Mouse (Mus musculus): ENCODE measurements at regions not wholly inside any gene's neighbourhood (a gene's known extent, or its start where the extent isn't known, plus 50 kb on each side); places are given as distances from the start of the nearest gene placed in this dataset.

DNA sequence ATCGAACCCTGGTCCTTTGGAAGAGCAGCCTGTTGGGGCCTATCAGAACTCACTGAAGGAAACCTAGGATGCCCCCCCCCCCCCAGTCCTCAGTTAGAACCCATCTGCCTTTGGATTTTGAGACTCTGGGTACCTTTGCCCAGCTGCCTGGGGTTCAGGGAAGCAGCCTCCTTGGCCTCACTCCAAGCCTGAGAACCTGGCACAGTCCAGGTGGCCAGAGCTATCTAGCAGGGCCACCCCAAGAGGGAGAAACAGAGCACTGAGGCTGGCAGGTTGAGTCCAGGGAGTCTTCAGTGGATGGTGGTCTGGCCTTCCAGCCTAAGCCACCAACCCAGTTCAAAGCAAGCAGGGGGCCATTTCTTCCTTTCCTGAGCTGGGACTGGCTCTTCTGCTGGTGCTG lies 100.2 kb downstream of the Cstad start:
- CTCF ChIA-PET: interaction anchor here in 1 of 4 experiments (1.0 kb wide), 1 partner anchor 48 kb away, joined by 3 read pairs; no protein-coding TSS in a partner anchor
- POLR2A ChIA-PET: interaction anchor here in 2 of 4 experiments (0.8 to 1.7 kb wide), 4 partner anchors 11 to 84 kb away, joined by 3 to 7 read pairs (median 4); no protein-coding TSS in a partner anchor

DNA sequence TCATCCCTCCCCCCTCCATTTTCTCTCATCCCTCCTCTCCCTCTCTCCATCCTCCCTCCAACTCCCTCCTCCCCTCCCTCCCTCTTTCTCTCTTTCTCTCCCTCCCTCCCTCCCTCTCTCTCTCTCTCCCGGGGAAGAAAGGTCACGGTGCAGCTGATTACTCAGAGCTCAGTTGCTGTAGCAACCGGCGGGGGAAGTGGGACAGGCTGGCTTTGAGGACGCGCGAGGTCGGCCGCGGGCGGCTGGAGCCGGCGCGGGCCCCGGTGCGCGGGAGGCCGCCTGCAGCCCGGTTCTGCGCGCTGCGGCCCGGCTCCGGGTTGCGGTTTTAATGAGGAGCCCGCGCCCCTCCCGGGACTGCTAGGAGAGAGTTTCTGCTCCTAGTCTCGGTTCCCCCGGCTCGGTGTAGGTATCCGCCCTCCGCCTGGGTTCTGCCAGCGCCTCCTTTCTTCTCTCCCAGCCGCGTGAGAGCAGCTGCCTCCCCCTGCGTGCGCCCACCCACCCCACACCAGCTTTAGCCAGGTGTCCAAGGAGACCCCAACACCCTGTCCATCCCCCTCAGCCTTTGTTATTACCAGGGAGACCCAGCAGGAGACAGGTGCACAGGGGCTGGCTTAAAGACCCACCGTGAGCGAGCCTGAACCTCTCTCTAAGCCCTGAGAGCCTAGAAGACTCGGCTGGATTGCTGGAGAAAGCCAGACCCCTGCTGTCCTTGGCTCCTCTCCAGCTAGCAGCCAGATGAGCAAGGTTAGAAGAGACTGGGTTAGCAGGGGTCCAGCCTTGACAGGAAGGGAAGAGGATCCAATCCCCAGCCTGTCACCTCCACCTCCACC lies 98.6 kb downstream of the Cstad start:
- ChIA-PET CTCF (interaction anchor here in 3 of 4 experiments (0.6 to 1.8 kb wide), 11 partner anchors 8 to 330 kb away, joined by 3 to 10 read pairs (median 3); partner anchors contain the start of gene Miga2 (in 1 of the 3)), POLR2A (interaction anchor here (0.5 to 4.1 kb wide), 46 partner anchors 9 to 1242 kb away, joined by 3 to 26 read pairs (median 4); partner anchors contain the start of genes Ier5l (in 2 of the 4), Cstad (in 1 of the 4), Dolpp1 (in 1 of the 4) and Ntmt1 (in 1 of the 4))

DNA sequence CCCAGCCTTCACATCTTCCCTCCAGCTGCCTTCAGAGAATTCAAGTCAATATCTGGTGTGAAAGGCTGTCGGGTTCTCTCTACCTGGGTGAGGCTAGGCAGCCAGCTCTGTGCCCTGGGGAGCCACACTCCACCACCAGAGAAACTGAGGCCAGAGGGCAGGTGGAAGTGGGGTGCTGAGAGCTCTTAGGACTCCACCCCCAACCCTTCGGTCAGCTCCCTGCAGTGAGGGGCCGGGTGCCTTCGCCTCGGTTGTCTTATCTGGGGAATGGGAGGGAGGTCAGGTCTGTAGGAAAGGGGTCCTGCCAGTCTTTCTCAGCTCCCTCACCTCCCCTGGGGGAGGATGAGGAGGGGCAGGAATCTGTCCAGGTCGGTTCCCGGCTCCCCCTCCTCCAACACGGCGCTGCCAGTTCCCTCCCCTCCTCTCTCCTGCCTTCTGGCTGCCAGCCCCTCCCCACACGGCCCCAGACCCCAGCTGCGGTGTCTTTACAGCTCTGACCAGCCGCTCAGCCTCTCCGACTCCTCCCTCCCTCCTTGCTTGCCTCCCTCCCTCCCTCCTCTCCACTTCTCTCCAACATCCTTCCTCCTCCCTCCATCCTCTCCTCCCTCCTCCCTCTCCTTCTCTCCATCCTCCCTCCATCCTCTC lies 97.8 kb downstream of the Cstad start:
- ChIA-PET CTCF (interaction anchor here in 2 of 4 experiments (0.7 to 1.8 kb wide), 8 partner anchors 16 to 329 kb away, joined by 3 to 10 read pairs (median 3); partner anchors contain the start of gene Miga2 (in 1 of the 2)), POLR2A (interaction anchor here in 3 of 4 experiments (0.5 to 4.1 kb wide), 48 partner anchors 8 to 471 kb away, joined by 3 to 26 read pairs (median 4); partner anchors contain the start of genes Ier5l (in 3 of the 3), Cstad (in 1 of the 3), Dolpp1 (in 1 of the 3) and Ntmt1 (in 1 of the 3))

DNA sequence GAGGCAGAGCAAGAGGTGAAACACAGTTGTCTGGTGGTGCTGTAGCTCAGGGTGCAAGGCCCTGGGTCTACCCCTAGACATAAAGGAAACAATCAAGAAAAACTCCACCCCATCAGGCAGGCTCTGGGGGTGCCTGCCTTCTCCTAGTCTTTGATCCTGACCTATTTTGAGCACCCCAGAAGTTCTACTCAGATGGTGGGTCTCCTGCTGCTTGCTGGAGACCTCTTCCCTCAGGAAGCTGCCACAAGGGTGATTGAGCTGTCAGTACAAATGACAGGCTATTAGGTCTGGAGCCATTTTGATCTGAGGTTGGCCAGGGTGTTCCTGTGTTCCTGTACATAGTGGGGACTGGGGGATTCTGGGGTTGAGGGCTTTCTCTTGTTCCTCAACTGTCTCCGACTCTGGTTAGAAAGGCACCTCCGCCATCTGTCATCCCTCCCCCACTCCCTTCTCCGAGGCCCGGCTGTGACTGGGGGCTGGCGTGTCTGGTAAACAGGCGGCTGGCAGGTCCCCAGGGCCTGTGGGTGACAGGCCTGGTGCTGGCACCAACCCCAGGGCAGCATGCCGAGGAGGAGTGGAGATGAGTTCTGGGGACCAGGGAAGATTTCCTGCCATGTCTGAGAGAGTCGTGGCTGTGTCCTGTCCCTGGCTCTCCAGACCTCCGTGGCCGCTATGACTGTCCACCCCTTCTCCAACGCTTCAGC lies 97.2 kb downstream of the Cstad start:
- ChIA-PET CTCF (interaction anchor here in 2 of 4 experiments (0.7 to 1.7 kb wide), 6 partner anchors 15 to 222 kb away, joined by 3 to 5 read pairs (median 3); no protein-coding TSS in a partner anchor), POLR2A (interaction anchor here in 3 of 4 experiments (0.5 to 4.1 kb wide), 38 partner anchors 7 to 472 kb away, joined by 3 to 24 read pairs (median 4); partner anchors contain the start of genes Ier5l (in 3 of the 3), Dolpp1 (in 1 of the 3) and Ntmt1 (in 1 of the 3))

DNA sequence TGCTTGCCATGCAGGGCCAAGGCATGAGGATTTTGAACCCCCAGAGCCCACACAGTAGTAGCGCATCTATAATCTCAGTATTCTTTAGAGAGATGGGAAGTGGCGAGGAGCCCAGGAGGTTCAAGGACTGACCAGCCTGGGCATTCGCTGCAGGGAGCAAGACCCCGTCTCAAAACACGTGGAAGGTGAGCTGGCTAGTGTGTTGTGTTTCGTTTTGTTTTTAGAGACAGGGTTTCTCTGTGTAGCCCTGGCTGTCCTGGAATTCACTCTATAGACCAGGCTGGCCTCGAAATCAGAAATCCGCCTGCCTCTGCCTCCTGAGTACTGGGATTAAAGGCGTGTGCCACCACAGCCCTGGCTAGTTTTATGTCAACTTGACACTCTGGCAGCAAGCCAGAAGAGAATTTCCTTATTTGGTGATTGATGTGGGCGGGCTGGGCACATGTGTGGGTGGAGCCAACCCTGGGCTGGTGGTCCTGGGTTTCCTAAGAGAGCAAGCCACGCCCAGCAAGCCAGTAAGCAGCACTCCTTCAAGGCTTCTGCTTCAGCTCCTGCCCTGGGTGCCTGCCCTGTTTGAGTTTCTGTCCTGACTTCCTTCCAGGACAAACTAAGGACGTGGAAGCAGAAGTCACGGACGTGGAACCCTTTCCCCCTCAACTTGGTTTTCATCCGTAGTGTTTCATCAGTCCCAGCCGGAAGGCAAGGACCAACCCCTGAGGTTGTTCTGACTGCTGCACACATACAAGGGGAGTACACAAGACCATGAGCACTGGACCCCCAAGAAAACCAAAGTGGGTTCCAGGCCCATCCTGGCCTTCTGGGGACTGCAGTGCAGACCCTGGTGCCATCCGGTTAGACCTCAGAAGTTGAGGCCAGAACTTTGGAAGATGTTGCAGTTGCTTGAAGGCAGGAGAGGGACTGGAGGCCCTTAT lies 96.4 kb downstream of the Cstad start:
- POLR2A ChIA-PET: interaction anchor here (0.5 to 4.1 kb wide), 33 partner anchors 9 to 858 kb away, joined by 3 to 24 read pairs (median 4); partner anchors contain the start of gene Ier5l (in 2 of the 4)
- CTCF ChIA-PET: interaction anchor here in 3 of 4 experiments (0.6 to 1.7 kb wide), 7 partner anchors 9 to 222 kb away, joined by 3 to 5 read pairs (median 4); no protein-coding TSS in a partner anchor

DNA sequence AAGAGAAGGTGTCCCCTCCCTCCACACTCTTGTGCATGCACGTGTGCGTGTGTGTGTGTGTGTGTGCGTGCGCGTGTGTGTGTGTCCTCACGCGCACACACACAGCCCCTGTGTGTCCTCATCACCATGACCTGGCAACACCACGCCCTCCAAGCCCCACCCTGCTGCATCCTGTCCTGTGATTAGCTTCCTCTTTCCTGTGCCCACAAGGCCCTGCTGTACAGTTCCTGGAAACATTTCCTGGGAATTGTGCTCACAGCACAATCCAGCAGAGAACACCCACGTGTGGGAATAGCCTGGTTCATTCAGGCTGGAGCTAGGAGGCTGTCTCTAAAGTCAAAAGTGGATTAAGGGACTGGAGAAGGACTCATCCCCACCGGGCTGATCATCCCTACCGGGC lies 95.5 kb downstream of the Cstad start:
- ChIA-PET CTCF (interaction anchor here in 2 of 4 experiments (0.6 to 1.6 kb wide), 4 partner anchors 10 to 104 kb away, joined by 3 to 5 read pairs (median 4); no protein-coding TSS in a partner anchor), POLR2A (interaction anchor here in 3 of 4 experiments (0.5 to 4.1 kb wide), 23 partner anchors 10 to 857 kb away, joined by 3 to 24 read pairs (median 5); partner anchors contain the start of gene Ier5l (in 1 of the 3))

DNA sequence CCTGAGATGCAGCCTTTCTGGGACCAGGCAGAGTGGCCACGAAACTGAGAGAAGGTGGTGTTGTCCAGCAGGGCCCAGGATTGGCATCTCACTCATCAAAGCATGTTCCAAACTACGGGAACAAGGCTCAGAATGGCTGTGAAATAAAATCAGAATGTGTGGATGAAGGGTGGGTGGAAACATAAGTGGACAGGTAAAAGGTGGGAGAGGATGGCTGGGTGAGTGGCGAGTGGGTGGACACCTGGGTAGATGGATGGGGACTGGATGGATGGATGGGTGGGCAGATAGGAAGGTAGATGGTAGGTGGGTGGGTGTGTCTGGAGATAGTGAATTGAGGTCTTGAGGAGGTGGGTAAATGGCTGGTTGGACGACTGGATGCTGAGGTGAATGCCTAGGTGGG lies 93.6 kb downstream of the Cstad start:
- ChIA-PET CTCF (interaction anchor here in 1 of 4 experiments (0.7 kb wide), 1 partner anchor 1807 kb away, joined by 3 read pairs; no protein-coding TSS in a partner anchor), POLR2A (interaction anchor here in 2 of 4 experiments (1.0 to 1.6 kb wide), 3 partner anchors 31 to 214 kb away, joined by 3 to 7 read pairs (median 3); partner anchors contain the start of gene Ier5l (in 1 of the 2))

DNA sequence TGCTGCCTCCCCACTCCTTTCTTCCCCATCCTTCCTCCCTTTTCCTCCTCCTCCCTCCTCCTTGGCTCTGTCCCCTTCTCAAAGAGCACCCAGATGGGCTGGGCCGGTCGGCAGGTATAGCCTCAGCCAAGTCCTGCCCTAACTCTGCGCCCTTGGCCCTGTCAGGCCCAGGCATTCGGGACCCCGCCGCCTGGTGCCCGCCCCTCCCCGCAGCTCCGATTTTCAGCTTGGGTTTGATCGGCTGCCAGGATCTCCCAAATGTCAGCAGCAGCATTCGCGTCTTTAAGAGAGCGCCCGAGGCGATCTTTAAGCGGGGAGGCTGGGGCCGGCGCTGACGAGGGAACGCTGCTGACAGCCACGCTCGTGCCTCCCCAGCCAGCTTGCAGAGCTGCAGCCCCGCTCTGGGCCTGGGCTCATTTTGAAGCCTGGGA lies 92.3 kb downstream of the Cstad start:
- ChIA-PET POLR2A (interaction anchor here in 3 of 4 experiments (0.6 to 1.7 kb wide), 13 partner anchors 10 to 246 kb away, joined by 3 to 7 read pairs (median 5); partner anchors contain the start of gene Ier5l (in 1 of the 3)), CTCF (interaction anchor here in 3 of 4 experiments (0.7 to 1.0 kb wide), 4 partner anchors 45 to 218 kb away, joined by 3 to 5 read pairs (median 4); no protein-coding TSS in a partner anchor)

DNA sequence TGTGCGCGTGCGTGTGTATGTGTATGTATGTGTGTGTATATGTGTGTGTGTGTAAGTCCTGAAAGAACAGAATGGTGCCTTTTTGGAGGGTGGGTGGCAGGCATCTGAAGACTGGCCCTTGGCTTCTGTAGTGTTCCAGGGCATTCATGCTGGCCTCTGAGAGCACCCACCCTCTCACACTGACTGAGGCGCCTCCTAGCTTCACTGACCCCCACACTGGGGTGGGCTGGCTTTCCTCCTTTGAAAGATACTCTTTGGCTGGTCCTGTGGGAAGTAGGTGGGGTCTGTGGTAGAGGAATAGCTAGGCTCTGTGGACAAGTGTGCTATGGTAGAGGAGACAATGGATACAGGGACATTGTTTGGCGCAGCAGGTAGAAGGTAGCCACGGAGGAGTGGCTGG lies 91.5 kb downstream of the Cstad start:
- POLR2A ChIA-PET: interaction anchor here in 3 of 4 experiments (0.7 to 1.7 kb wide), 5 partner anchors 11 to 475 kb away, joined by 3 to 7 read pairs (median 4); no protein-coding TSS in a partner anchor
- CTCF ChIA-PET: interaction anchor here in 2 of 4 experiments (0.6 to 0.7 kb wide), 3 partner anchors 141 to 1748 kb away, joined by 3 to 9 read pairs (median 3); no protein-coding TSS in a partner anchor

DNA sequence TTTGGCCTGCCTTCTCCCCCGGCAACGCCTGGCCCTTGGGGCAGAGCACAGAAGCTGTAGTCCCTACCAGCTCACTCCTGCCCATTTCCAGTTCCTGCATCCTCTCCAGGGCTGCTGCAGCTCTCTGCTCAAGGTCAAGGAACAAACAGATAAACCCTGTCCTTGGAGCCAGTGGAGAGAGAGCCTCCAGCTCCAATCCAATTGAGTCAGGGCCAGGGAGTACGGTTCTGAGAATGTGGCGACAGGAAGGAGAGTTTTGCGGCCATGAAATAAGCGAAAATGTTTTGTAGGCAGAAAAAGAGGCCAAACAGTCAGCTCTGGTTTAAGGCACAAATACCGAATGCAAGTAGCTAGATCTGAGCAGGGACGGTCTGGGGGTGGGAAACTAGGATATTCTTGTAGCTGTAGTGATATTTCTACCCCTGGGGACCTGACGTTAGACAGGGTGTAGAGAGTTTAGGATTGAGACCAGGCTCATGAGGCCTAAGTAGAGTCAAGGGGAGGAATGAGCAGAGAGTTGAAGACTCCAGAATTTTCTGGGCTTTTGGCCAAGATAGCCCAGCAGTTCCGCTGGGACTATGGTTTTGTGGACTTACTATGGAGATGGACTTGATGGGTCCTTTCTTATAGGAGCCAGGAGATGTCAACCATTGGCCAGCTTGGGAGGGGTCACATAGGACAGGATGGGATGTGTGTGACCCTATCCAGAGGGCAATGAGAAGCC lies 90.5 kb downstream of the Cstad start:
- POLR2A ChIA-PET: interaction anchor here in 3 of 4 experiments (0.7 to 1.6 kb wide), 14 partner anchors 7 to 474 kb away, joined by 3 to 6 read pairs (median 3); partner anchors contain the start of gene Ier5l (in 1 of the 3)
- CTCF ChIA-PET: interaction anchor here in 3 of 4 experiments (0.5 to 0.8 kb wide), 7 partner anchors 8 to 142 kb away, joined by 3 to 6 read pairs (median 3); no protein-coding TSS in a partner anchor

DNA sequence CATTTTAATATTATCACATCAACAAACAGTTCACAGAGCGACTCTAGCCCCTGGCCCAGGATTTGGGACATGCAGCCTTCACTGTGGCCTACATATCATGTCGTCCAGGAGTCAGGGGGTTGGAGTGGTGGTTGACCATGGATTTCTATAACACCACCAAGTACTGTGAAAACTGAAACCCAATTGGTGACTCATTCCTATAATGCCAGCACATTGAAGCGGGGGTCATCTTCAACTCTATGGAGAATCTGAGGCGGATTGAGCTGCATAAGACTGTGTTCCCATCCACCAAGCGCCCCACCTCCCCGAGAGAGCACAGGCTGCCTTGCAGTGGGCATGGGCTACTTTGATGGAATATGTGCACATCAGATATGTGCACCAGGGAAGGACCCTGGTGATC lies 89.6 kb downstream of the Cstad start:
- POLR2A ChIA-PET: interaction anchor here in 3 of 4 experiments (0.8 to 1.6 kb wide), 11 partner anchors 8 to 213 kb away, joined by 3 to 6 read pairs (median 3); partner anchors contain the start of gene Ier5l (in 1 of the 3)
- CTCF ChIA-PET: interaction anchor here in 3 of 4 experiments (0.6 to 0.8 kb wide), 3 partner anchors 15 to 110 kb away, joined by 3 to 4 read pairs (median 3); no protein-coding TSS in a partner anchor

DNA sequence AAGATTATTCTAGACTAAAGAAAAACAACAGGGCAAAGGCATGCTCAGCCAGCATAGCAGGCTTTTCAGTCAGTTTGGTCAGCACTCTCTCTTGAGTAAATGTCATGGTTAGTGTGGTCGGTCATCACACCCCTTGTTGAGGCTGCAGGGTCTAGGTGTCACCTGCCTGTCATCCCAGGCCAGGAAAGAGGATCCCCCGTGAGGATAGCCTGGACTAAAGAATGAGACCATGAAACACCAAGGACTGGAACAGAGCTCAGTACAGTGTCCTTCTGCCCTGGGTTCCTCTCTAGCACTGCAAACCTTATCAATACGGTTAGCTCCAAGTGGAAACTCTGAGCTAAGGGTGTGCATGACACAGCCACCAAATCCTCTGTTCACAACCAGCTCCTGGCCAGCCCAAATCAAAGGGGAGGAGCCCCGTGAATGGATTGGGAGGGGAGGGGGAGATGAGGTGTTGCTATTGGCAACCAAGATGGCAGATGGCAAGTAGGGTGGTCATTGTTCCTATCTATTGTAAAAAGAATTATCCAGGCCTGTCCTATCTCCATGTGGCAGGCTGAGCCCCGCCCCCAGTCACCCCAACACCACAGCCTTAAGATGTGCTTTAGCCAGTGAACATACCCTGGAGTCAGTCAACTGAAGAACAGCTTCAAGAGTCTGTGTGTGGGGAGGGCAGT lies 87.4 kb downstream of the Cstad start:
- ChIA-PET POLR2A (interaction anchor here in 2 of 4 experiments (0.8 to 1.8 kb wide), 5 partner anchors 11 to 208 kb away, joined by 3 to 6 read pairs (median 3); partner anchors contain the start of gene Ier5l (in 1 of the 2)), CTCF (interaction anchor here in 1 of 4 experiments (0.5 kb wide), 1 partner anchor 12 kb away, joined by 4 read pairs; no protein-coding TSS in a partner anchor)

DNA sequence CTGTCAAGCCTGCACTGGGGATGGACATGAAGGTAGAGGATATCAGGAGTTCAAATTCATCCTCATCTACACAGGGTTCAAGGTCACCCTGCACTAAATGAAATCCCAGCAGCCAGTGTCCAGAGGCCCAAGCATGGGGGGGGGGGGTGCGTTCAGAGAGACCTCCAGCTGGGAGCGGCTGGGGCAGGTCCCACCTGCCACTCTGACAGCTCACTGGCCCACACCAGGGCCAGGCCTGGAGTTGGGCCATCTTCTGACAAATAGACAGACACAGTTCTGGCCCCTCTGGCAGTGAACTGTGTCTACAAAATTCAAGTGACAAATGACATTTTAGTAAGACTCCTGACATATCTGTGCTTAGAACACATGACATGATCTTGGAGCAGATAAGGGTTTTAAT lies 86.8 kb downstream of the Cstad start:
- ChIA-PET POLR2A (interaction anchor here in 1 of 4 experiments (1.0 to 1.8 kb wide), 2 partner anchors 12 to 207 kb away, joined by 4 to 6 read pairs; partner anchors contain the start of gene Ier5l), CTCF (interaction anchor here in 1 of 4 experiments (0.5 kb wide), 1 partner anchor 11 kb away, joined by 4 read pairs; no protein-coding TSS in a partner anchor)

DNA sequence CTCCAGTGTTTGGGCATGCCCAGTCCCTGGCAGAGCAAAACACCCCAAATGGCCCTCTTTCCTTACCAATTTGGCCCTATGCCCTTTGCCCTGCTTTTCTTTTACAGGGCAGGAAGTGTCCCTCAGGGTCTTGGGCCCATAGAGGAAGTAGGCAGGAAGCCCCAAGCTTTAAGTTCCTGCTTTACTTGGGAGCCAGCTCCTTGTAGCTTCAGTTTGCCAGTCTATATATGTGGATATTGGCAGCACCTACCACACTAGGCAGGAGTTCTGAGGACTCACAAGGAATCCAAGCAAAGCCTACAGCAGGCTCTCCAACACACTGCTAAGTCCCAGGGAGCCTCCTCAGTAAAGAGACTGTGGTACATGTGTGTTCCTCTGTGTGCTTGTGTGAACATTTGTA lies 84.2 kb downstream of the Cstad start:
- ChIA-PET POLR2A (interaction anchor here in 1 of 4 experiments (1.0 to 2.3 kb wide), 3 partner anchors 11 to 19 kb away, joined by 3 to 9 read pairs (median 5); no protein-coding TSS in a partner anchor), CTCF (no interaction called here)
